In the genomic region with DNA sequence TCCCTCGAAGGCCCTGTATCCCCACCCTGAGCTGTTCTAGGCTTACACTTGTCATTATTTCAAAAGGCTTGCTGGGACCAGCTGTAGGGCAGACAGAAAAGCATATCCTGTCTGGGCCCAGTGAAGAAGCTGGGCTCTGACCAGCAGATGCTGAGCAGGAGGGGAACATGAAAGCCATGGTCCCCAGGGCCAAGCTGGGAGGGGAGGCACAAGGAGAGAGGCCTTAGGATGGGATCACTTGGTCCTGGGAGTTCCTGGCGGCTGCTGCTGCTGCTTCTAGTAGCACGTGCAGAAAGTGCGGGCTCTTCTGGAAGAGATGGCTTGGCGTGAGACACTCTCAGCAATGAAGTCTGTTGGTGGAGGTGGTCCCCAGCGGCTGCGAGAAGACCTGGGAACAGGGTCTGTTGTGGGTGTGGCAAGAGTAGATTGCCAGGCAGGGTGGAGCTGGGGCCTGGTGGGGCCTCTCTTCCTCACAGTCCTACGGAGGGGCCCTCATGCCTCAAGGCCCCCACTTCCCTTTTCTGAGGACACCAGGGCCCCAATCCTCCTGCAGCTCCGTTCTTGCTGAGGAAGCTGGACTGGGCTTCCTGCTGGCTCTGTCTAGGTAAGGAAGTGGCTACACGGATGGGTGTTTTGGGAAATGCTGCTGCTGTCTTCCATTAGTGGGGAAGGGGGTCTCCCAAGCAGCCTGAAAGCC, we compare ENCODE assay signal across 10 mouse cellular contexts. TPM values are rescaled to one million over a fixed set of nuclear protein-coding genes. Genes with fewer than 3 reads are reported as not detected.
DNase-seq lines count a peak whose midpoint lies in the region; ATAC-seq lines count a peak whose summit lies in the region.
"Had no signal": no experiment of that assay in that cellular context is flagged by ENCODE, and none has a peak within 500 bp of the region (broad histone marks: within the 10 kb centered on the region; RNA-seq: fewer than 3 reads in every experiment).

No protein-coding gene starts in this region.

- no peak overlapping the region for H3K9ac ChIP-seq in forebrain, embryonic 13.5 days
- H3K9ac ChIP-seq in liver, embryonic 13.5 days: peak overlapping the region; percentile 90
- H3K9ac ChIP-seq: hindbrain, embryonic 15.5 days; neural tube, embryonic 15.5 days had no signal

- H3K4me1 ChIP-seq in forebrain, embryonic 10.5 days: peaks cover 28% of the 10 kb centered on the region
- peaks cover 7% of the 10 kb centered on the region for H3K4me1 ChIP-seq in forebrain, embryonic 13.5 days
- peaks cover 96% of the 10 kb centered on the region for H3K4me1 ChIP-seq in liver, embryonic 13.5 days (replicated peaks)
- H3K4me1 ChIP-seq: hindbrain, embryonic 15.5 days; neural tube, embryonic 15.5 days had no signal

- H3K36me3 ChIP-seq in forebrain, embryonic 10.5 days (replicated peaks): no peaks in the 10 kb centered on the region
- H3K36me3 ChIP-seq in forebrain, embryonic 13.5 days (ENCODE audit: poor library complexity, severe bottlenecking): no peaks in the 10 kb centered on the region
- H3K36me3 ChIP-seq in liver, embryonic 13.5 days: peaks cover 24% of the 10 kb centered on the region
- H3K36me3 ChIP-seq: hindbrain, embryonic 15.5 days; neural tube, embryonic 15.5 days had no signal

- H3K27me3 ChIP-seq in forebrain, embryonic 10.5 days (ENCODE audit: poor library complexity, severe bottlenecking): no peaks in the 10 kb centered on the region
- no peaks in the 10 kb centered on the region for H3K27me3 ChIP-seq in forebrain, embryonic 13.5 days
- H3K27me3 ChIP-seq in liver, embryonic 13.5 days: no peaks in the 10 kb centered on the region
- H3K27me3 ChIP-seq: hindbrain, embryonic 15.5 days; neural tube, embryonic 15.5 days had no signal

- H3K9me3 ChIP-seq in forebrain, embryonic 10.5 days: no peaks in the 10 kb centered on the region
- no peaks in the 10 kb centered on the region for H3K9me3 ChIP-seq in forebrain, embryonic 13.5 days (replicated peaks)
- no peaks in the 10 kb centered on the region for H3K9me3 ChIP-seq in liver, embryonic 13.5 days (replicated peaks)
- H3K9me3 ChIP-seq: hindbrain, embryonic 15.5 days; neural tube, embryonic 15.5 days had no signal

- no peak for ATAC-seq in forebrain, embryonic 13.5 days
- ATAC-seq in liver, embryonic 13.5 days (ENCODE audit: low read depth): peak; percentile 84

- DNase-seq in forebrain, embryonic 10.5 days (ENCODE audit: extremely low spot score, low spot score): no peak
- peak; percentile 68 to 71 for DNase-seq in spleen, postnatal 36 days (ENCODE audit: low spot score in 2 of 2)
- no peak for DNase-seq in spleen, postnatal 14 days (ENCODE audit: low spot score in 2 of 2)
- peak; percentile 75 for DNase-seq in liver, embryonic 13.5 days
- peak; percentile 32 for DNase-seq in yolk sac, embryonic 10.5 days (ENCODE audit: low spot score)
- DNase-seq in thymus, postnatal 25 days: no peak
- no peak for DNase-seq in Muller cell, postnatal 12 days (ENCODE audit: inconsistent ontology term)

- whole genome bisulfite sequencing in forebrain, embryonic 10.5 days: 85% methylated on average over 10 of the region's 10 CpGs
- 85% methylated on average over 10 of the region's 10 CpGs for WGBS in forebrain, embryonic 13.5 days
- WGBS in liver, embryonic 13.5 days (ENCODE audit: insufficient replicate concordance): 19% methylated on average over 10 of the region's 10 CpGs

- 0 out of 2 replicates have a peak overlapping the region, but pooled peaks have one; percentile 19 for H3K4me3 ChIP-seq in forebrain, embryonic 10.5 days
- no peak overlapping the region for H3K4me3 ChIP-seq in forebrain, embryonic 13.5 days
- peak overlapping the region; percentile 72 for H3K4me3 ChIP-seq in liver, embryonic 13.5 days (replicated peaks)
- H3K4me3 ChIP-seq: hindbrain, embryonic 15.5 days; neural tube, embryonic 15.5 days had no signal

- H3K27ac ChIP-seq in forebrain, embryonic 10.5 days: peak overlapping the region; percentile 61
- no peak overlapping the region for H3K27ac ChIP-seq in forebrain, embryonic 13.5 days
- H3K27ac ChIP-seq in liver, embryonic 13.5 days: peak overlapping the region; percentile 96
- H3K27ac ChIP-seq: hindbrain, embryonic 15.5 days; neural tube, embryonic 15.5 days had no signal

- no peak overlapping the region for H3K4me2 ChIP-seq in forebrain, embryonic 13.5 days
- H3K4me2 ChIP-seq in liver, embryonic 13.5 days: peak overlapping the region; percentile 91
- H3K4me2 ChIP-seq: hindbrain, embryonic 15.5 days; neural tube, embryonic 15.5 days had no signal

RNA-seq across cellular contexts. Expression of gene Adcy7, which starts 27.9 kb away (rescaled TPM):
- polyA plus RNA-seq in forebrain, embryonic 10.5 days (2016; fragmentation: Nextera tagmentation; extraction: Ambion mirVana): 3.1 and 4.0 TPM in 2 replicates
- polyA plus RNA-seq in forebrain, embryonic 13.5 days (2015; fragmentation: Nextera tagmentation; extraction: Ambion mirVana): 1.5 TPM in 2 replicates
- polyA plus RNA-seq in liver, embryonic 13.5 days (2015; fragmentation: Nextera tagmentation; extraction: Ambion mirVana): 26.1 and 27.0 TPM in 2 replicates

Comparison
In these comparisons a context has a peak if more than half of its experiments do, and no peak if none do; other contexts are left out.
1. DNase-seq: peak in spleen, postnatal 36 days (2 of 2), liver, embryonic 13.5 days (single experiment) and yolk sac, embryonic 10.5 days (single experiment); none in forebrain, embryonic 10.5 days (single experiment), spleen, postnatal 14 days (0 of 2), thymus, postnatal 25 days (single experiment) and Muller cell, postnatal 12 days (single experiment).